Mouse (Mus musculus) left cerebral cortex, postnatal 14 days (tissue): ENCODE data around the gene Lmnb2. TPM values are rescaled to one million over a fixed set of nuclear protein-coding genes. Genes with fewer than 3 reads are reported as not detected.
A peak's percentile ranks its signal among the peaks of the same experiment; 100 is the strongest.

Experiments
- DNase-seq, 2 experiments: peaks; one replicate each; pipeline ENCODE4 v3.0.0; 2021 to 2022; ENCODE audit warnings: low spot score in 2 of 2, mixed read lengths in 1 of 2
- intact Hi-C: fragments of 180-260 bp; cut with DNase I; formaldehyde crosslinking; loops from one replicate; pipeline ENCODE4 v1.15.1; 2025
- total RNA-seq, 2 experiments: library from RNA; stranded (reverse); gene quantifications; 2 replicates each; pipeline ENCODE4 v1.2.3; 2021

Gene Lmnb2
- total RNA-seq, 2 experiments from 2014 or later, result 19.7 to 20.1 TPM

DNA sequence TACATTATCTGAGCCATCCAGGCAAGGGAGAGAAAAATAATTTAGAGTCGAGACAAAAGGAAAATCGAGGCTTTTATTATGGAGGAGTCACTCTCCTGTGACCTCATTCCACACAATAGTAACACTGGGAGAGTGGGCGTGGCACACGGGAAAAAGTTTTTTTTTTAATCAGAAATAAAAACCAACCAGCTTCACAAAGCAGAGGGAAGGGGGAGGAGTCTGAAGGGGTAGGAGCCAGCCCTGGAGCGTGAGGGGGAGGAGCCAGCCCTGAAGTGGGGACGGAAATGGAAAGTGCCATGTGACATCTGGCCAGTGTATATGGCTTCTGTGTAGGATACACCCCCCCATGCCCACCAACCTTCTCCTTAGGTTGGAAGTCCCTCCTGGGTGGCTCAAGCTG lies 30.5 kb upstream of the Lmnb2 start:
- no peak for DNase-seq
- intact Hi-C loops, result no loop called here

DNA sequence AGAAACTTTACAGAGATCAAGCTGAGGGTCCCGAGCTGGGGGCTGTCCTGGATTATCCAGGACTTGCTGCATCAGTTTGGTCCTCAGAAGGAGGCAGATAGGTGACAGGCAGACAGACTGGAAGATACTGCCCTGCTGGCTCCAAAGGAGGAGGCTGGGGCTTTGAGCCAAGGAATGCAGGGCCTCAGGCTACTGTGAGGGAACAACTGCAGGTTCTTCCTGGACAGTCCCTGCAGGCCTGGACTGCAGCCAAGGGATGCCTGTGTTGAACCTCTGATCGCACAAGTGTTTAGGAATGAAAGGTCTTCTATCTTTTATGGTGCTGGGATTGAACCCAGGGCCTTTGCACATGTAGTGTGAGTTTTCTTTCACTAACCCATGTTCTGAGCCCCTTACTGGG lies 29.8 kb upstream of the Lmnb2 start:
- intact Hi-C loops, result no loop called here
- DNase-seq, result no peak

- intact Hi-C loops, result no loop called here
- no peak for DNase-seq
Observed at GRCm38 (mm10) chr10:80946684-80947437, 28.8 kb upstream of the Lmnb2 start.

DNA sequence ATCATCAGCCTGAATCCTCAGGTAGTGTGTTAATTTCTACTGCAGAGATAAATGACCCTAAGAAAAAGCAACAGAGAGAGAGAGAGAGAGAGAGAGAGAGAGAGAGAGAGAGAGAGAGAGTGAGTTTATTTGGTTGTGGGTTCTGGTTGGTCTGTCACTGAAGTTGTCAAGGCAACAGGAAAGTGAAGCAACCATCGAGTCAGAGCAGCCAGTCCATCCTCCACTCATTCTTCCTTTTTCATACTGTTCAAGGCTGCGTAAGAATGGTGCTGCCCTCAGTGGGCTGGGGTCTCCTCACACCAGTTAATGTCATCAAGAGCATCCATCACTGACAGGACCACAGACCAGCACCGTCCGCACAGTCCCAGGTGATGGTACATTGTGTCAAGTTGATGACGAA lies 26.2 kb upstream of the Lmnb2 start:
- intact Hi-C loops, result no loop called here
- DNase-seq, result no peak

DNA sequence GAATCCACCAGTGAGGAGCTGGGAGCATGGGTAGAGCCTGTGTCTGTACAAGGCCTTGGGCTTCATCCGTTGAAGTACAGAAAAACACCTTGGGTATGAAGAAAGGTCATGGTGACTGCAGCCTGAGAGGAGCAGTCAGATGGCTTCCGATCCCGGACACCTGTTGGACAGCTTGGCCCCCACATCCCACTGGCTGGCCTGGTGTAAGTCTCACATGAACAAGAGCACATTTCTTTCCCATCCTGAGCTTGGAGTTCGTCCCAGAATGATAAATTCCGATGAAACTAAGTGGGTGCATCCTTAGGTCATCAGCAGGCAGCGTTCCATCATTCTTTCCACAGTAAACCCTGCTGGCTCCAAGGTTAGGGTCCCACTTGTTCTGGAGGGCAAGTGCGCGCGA lies 25.7 kb upstream of the Lmnb2 start:
- intact Hi-C loops, result no loop called here
- no peak for DNase-seq

DNA sequence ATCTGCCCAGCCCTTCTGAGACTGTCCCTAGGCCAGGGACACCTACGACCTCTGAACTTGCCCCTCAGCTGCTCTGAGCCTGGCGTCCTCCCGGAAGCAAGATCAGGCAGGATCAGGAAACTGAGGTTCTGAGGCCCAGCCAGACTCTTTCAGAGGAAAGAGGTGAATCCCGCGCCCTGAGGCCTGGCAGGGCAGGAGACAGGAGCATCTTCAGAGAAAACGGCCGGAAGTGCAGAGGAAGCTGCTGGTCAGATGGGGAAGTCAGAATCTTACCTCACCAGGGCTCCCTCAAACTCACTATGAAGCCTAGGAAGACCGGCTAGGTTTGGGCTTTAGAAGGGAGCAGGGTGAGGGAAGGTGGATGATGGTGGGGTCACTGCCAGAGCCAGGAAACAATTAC lies 24.9 kb upstream of the Lmnb2 start:
- DNase-seq, result no peak
- intact Hi-C loops, result no loop called here

GRCm38 (mm10) chr10:80940988-80941347 lies 22.9 kb upstream of the Lmnb2 start:
- intact Hi-C loops, result no loop called here
- no peak for DNase-seq

DNA sequence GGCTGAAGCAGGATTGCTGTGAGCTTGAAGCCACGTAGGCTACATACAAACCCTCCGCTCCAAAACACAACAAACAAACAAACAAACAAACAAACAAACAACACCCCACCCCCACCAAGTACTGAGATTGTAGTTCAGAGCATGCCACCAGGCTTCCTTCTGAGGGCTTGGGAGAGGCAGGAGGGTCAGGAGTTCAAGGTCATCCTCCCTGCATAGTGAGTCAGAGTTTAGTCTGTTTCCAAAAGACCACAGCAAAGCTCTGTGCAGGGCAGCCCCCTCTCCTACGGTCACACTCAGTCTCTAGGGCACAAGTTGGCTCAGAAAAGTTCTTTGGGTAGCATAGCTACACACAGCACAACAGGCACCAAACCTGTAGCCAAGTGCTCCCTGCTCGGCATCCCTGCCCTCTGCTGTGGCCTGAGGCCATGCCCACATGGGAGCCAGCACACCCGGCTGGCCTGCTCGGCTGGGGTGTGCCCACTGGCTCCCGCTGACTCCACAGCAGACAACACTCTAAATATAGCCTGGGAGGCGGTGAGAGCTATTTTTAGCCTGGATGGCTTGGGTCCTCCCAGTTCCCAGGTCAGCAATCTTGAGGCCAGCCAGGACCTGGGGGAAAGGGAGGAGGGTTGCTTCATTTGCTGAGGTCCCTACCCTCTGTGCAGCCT lies 22.4 kb upstream of the Lmnb2 start:
- DNase-seq, result no peak
- intact Hi-C loops, result no loop called here

- peak; percentile 84 to 92 for DNase-seq
- intact Hi-C loops, result no loop called here
Observed at GRCm38 (mm10) chr10:80939671-80940070, 21.6 kb upstream of the Lmnb2 start.

DNA sequence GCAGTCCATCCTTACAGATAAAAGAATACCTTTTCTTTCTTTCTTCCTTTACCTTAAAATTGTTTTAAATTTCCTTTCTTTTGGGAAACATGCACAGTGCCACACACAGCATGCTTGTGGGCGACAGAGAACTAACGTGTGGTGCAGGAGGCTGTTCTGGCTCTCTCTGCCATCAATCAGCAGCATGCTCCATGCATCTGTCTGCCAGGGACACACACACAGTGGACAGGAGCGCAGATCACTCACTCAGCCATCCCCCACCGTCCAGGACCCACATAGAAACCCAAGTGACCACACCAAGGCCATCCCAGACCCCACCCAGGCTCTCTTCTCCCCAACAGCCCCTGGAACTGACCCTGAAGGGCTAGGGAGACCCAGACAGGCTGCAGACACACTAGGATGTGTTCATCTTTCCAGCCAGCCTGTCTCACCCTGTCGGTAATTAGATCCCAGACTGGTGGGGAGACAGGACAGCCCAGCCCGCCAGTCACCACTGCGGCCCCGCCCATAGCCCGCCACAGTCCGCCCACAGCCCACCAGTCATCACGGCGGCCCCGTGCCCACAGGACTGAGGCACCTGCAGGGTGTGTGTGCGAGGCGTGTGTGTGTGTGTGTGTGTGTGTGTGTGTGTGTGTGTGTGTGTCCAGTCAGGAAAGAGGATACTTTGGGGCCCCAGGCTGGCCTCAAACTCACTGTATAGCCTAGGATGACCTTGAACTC lies 20.9 kb upstream of the Lmnb2 start:
- DNase-seq, result no peak
- intact Hi-C loops, result no loop called here

GRCm38 (mm10) chr10:80937646-80938045 lies 19.6 kb upstream of the Lmnb2 start:
- no peak for DNase-seq
- intact Hi-C loops, result no loop called here

DNA sequence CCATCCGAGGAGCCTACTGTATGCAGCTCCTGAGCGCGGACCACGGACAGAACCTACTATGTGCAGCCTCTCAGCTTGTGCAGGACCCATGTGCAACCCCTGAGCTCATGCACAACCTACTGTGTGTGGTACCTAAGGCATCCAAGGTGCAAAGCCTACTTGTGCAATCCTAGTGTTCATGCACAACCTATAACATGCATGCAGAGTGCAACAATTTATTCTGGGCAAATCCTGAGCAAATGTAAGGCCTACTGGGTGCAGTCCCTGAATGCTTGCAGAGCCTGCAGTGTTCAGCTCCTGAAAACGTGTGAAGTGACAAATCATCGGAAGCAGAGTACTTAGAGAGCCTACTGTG lies 18.7 kb upstream of the Lmnb2 start:
- DNase-seq, result no peak
- intact Hi-C loops, result no loop called here

GRCm38 (mm10) chr10:80936135-80936809 lies 18.2 kb upstream of the Lmnb2 start:
- DNase-seq, result peak in 1 of 2 experiments; percentile 58
- intact Hi-C loops, result no loop called here

GRCm38 (mm10) chr10:80935698-80936097 lies 17.7 kb upstream of the Lmnb2 start:
- no peak for DNase-seq
- intact Hi-C loops, result no loop called here

- intact Hi-C loops, result no loop called here
- DNase-seq, result no peak
Observed at GRCm38 (mm10) chr10:80935241-80935640, 17.2 kb upstream of the Lmnb2 start.

- no peak for DNase-seq
- intact Hi-C loops, result no loop called here
Observed at GRCm38 (mm10) chr10:80934136-80934985, 16.3 kb upstream of the Lmnb2 start.

- intact Hi-C loops, result no loop called here
- no peak for DNase-seq
Observed at GRCm38 (mm10) chr10:80933421-80933979, 15.5 kb upstream of the Lmnb2 start.

GRCm38 (mm10) chr10:80932700-80933420 lies 14.8 kb upstream of the Lmnb2 start:
- no peak for DNase-seq
- intact Hi-C loops, result no loop called here
